Mouse (Mus musculus) kidney, adult 2 months (tissue): ENCODE measurements around the gene Gm49337.

Experiments used
- CTCF ChIP-seq: fragments of 200-500 bp; conservative IDR thresholded peaks from 2 replicates; pipeline ENCODE4 v1.5.1; 2011; ENCODE audit warnings: low read depth, mild to moderate bottlenecking, control low read depth, low read length, moderate library complexity, mixed read lengths; ENCODE audit not compliant: insufficient read depth, insufficient read length
- POLR2A ChIP-seq: fragments of 200-500 bp; IDR thresholded peaks from one replicate; pipeline ENCODE4 v1.6.1; 2011; ENCODE audit warnings: low read depth, low read length, control low read depth

DNA sequence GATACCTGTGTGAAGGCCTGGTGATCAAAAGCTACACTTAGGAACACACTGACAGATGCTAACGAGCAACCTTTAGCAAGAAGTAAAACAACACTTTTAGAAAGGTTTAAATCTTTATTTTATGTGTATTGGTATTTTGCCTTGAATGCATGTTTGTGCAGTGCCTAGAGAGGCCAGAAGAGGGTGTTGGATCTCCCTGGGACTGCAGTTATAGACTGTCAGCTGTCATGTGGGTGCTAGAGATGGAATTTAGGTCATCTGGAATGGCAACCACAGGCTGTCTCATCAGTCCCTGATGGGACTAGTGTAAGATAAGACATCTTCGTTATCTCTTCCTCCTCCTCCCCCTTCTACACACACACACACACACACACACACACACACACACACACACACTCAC, 25.2 kb downstream of the Gm49337 start:
- peak; percentile 30; the same call in 1 of the 2 replicates for TF ChIP-seq CTCF
- no peak for TF ChIP-seq POLR2A
